Mouse (Mus musculus) CD4-positive naive resting alpha-beta T cell, adult 76 days (primary cell): ENCODE data around the gene Krtap3-3. TPM values are rescaled to one million over a fixed set of nuclear protein-coding genes. Genes with fewer than 3 reads are reported as not detected.

ENCODE experiments used
- total RNA-seq: library from RNA; stranded (reverse); gene quantifications from one replicate; pipeline ENCODE4 v1.2.4, GENCODE M21; 2023

Gene Krtap3-3
- total RNA-seq, result not detected

DNA sequence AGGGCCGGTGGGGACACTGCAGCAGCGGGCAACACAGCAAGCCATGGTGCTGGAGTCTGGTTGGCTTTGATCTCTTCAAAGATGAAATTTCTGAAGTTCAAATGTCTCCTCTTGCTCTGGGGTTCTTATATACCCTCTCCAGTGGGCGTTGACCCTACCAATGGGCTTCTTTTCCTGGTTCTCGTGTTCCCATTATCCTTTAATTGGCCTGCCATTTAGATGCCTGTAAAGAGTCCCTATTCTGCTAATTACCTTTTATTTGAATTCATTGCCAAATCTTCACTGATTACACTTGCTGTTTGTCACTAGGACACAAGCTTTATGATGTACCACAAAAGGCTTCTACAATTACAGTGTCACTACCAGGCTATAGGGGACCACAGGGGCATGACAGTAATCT, at the start of gene Krtap3-3:
Gene Krtap3-3 (minus strand): TSS at position 101 of the 400 bp plus-strand sequence.

DNA sequence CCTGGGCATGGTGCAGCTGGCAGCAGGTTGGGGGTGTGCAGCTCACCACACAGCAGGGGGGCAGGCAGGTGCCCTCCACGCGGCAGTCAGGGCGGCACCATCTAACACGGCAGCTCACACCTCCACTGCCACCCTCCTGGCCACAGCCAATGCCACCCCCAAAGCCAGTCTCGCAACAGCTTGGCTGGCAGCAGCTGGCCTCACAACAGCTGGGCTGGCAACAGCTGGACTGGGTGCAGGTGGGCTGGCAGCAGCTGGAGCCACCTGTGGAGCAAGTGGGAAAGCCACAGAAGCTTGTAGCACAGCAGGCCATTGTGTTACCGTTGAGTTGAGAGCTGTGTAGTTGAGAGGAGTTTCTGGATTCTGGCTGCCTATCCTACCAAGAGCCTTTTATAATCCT, 47.1 kb upstream of the Krtap3-3 start, which contains the start of gene Krtap9-3:
Gene Krtap9-3 (minus strand): TSS at position 364 of the 400 bp plus-strand sequence.

DNA sequence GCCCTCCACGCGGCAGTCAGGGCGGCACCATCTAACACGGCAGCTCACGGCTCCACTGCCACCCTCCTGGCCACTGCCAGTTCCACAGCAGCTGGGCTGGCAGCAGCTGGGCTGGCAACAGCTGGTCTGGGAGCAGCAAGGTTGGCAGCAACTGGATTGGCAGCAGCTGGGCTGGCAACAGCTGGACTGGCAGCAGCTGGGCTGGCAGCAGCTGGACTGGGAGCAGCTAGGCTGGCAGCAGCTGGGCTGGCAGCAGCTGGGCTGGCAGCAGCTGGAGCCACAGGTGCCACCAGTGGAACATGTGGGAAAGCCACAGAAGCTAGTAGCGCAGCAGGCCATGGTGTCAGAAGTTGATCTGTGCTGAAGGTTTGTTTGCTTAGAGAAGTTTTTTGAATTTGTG, 40.3 kb upstream of the Krtap3-3 start, which contains the start of gene Krtap1-3:
Gene Krtap1-3 (minus strand): TSS at position 359 of the 400 bp plus-strand sequence.

DNA sequence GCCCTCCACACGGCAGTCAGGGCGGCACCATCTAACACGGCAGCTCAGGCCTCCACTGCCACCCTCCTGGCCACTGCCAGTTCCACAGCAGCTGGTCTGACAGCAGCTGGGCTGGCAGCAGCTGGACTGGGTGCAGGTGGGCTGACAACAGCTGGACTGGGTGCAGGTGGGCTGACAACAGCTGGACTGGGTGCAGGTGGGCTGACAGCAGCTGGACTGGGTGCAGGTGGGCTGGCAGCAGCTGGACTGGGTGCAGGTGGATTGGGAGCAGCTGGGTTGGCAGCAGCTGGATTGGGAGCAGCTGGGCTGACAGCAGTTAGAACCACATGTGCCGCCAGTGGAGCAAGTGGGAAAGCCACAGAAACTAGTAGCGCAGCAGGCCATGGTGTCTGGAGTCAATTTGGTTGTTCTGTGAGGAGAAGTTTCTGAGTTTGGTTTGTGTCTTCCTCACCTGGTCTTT, 32.6 kb upstream of the Krtap3-3 start, which contains the start of gene Krtap1-4:
Gene Krtap1-4 (minus strand): TSS at position 410 of the 460 bp plus-strand sequence.

DNA sequence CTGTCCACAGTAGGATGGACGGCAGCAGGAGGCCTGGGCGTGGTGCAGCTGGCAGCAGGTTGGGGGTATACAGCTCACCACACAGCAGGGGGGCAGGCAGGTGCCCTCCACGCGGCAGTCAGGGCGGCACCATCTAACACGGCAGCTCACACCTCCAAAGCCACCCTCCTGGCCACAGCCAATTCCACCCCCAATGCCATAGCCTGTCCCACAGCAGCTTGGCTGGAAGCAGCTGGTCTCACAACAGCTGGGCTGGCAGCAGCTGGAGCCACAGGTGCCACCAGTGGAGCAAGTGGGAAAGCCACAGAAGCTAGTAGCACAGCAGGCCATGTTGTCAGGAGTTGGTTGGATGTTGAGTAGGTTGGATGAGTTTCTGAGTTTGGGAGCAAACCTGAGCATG, 30.0 kb upstream of the Krtap3-3 start, which contains the start of gene Krtap1-5:
Gene Krtap1-5 (minus strand): TSS at position 381 of the 400 bp plus-strand sequence.

DNA sequence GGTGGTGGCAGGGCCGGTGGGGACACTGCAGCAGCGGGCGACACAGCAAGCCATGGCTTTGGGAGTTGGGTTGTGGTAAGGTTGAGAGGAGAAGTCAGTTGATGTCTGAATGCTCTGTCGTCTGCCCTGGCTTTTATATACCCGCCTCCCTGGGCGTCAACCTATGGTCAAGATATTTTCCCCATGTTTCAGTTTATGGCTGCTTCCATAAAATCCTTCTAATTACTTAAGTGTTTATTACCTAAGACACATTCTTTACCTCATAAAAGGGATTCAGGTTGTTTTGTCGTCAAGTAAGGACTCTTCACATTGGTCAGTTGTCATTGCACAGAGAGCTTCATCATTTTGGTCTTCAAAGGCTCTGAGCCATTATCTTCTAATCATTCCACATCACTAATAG, 15.9 kb upstream of the Krtap3-3 start, which contains the start of gene Krtap3-1:
Gene Krtap3-1 (minus strand): TSS at position 101 of the 400 bp plus-strand sequence.

DNA sequence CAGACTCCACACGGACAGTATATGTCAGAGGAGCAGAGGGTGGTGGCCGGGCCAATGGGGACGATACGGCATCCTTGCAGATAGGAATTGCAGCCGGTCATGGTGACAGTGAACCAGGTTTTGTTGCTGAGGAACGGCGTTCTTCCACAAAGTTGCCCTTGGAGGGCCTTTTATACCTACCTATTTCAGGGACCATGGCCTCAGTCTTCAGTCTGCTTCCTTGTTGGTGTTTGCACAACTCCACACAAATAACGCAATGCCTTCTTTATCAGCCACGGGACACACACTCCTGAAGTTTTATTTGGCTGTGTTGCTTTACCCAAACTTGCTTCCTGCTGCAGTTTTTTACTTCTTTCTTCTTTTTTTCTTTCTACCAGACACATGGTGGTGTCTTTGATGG, 8.7 kb upstream of the Krtap3-3 start, which contains the start of gene Gm11939:
Gene Gm11939 (minus strand): TSS at position 101 of the 400 bp plus-strand sequence.

DNA sequence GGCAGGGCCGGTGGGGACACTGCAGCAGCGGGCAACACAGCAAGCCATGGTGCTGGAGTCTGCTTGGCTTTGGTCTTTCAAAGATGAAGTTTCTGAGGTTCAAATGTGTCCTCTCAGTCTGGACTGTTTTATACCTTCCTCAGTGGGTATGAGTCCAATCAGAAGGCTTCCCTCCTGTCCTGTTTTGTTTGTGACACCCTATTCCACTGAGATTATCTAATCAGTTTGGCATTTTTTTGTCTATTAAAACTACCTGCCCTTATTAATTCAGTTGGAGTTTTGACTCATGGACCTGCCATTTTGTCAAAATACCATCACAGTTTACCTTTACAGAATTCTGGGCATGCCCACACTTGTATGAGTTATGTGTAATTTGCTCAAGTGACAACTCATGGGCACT, 6.1 kb upstream of the Krtap3-3 start, which contains the start of gene Krtap3-2:
Gene Krtap3-2 (minus strand): TSS at position 101 of the 400 bp plus-strand sequence.

DNA sequence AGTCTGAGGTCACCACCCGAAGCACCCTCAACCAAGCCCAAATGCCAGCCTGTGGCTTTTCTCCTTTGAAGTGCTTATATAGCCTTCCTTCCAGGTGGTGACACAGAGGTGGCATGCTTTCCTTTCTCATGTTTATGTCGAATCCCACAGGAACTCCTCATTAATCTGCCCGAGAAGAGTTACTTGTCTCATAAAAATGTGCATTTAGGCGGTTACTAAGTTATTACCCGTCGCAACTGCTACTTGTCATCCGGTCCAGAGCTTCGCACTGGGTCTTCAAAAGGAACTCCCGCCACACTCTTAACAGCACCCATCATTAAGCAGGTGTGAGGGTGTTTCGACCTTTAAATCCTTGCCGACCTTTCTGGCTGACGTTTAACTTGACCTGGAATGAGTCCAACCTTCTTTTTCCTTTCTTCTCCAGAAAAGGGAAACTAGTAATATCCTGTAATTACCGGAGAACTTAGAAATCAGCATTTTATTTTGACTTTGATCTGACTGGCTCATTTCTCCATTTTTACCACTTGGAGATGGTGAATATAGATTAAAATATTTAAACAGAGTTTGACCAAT, 29.3 kb downstream of the Krtap3-3 start, which contains the start of gene Krt39:
Gene Krt39 (minus strand): TSS at position 51 of the 573 bp plus-strand sequence.

Other genes starting within 250 kb of the Krtap3-3 start
- gene Krt25, start 227.9 kb downstream of the Krtap3-3 start, total RNA-seq, result not detected
- gene Krt26, start 212.9 kb downstream of the Krtap3-3 start, total RNA-seq, result not detected
- not detected for gene Krt27, start 199.8 kb downstream of the Krtap3-3 start, total RNA-seq
- gene Krt28, start 176.0 kb downstream of the Krtap3-3 start, total RNA-seq, result not detected
- gene Krt10, start 161.5 kb downstream of the Krtap3-3 start, total RNA-seq, result 4.6 TPM
- not detected for gene Krt12, start 128.6 kb downstream of the Krtap3-3 start, total RNA-seq
- gene Krt20, start 112.7 kb downstream of the Krtap3-3 start, total RNA-seq, result not detected
- not detected for gene Krt23, start 57.7 kb downstream of the Krtap3-3 start, total RNA-seq
- not detected for gene Krt39, start 29.5 kb downstream of the Krtap3-3 start, total RNA-seq
- not detected for gene Krt40, start 7.7 kb downstream of the Krtap3-3 start, total RNA-seq
- not detected for gene Krtap3-2, start 6.0 kb upstream of the Krtap3-3 start, total RNA-seq
- gene Gm11939, start 8.6 kb upstream of the Krtap3-3 start, total RNA-seq, result not detected
- gene Krtap3-1, start 15.8 kb upstream of the Krtap3-3 start, total RNA-seq, result not detected
- gene Krtap1-5, start 30.2 kb upstream of the Krtap3-3 start, total RNA-seq, result not detected
- not detected for gene Krtap1-4, start 32.8 kb upstream of the Krtap3-3 start, total RNA-seq
- gene Krtap1-3, start 40.5 kb upstream of the Krtap3-3 start, total RNA-seq, result not detected
- gene Krtap9-3, start 47.2 kb upstream of the Krtap3-3 start, total RNA-seq, result not detected
- not detected for gene Gm11938, start 52.4 kb upstream of the Krtap3-3 start, total RNA-seq
- not detected for gene Gm11937, start 59.3 kb upstream of the Krtap3-3 start, total RNA-seq
- gene Krtap2-4, start 64.0 kb upstream of the Krtap3-3 start, total RNA-seq, result not detected
- gene Gm11562, start 69.6 kb upstream of the Krtap3-3 start, total RNA-seq, result not detected
- not detected for gene Krtap4-1, start 77.4 kb upstream of the Krtap3-3 start, total RNA-seq
- not detected for gene Krtap4-2, start 84.2 kb upstream of the Krtap3-3 start, total RNA-seq
- not detected for gene Krtap4-7, start 93.2 kb upstream of the Krtap3-3 start, total RNA-seq
- not detected for gene Gm11555, start 99.4 kb upstream of the Krtap3-3 start, total RNA-seq
- not detected for gene Gm11563, start 108.1 kb upstream of the Krtap3-3 start, total RNA-seq
- gene Krtap4-6, start 115.1 kb upstream of the Krtap3-3 start, total RNA-seq, result not detected
- gene Gm14190, start 139.9 kb upstream of the Krtap3-3 start, total RNA-seq, result not detected
- not detected for gene Gm14180, start 183.4 kb upstream of the Krtap3-3 start, total RNA-seq
- gene Gm11595, start 222.0 kb upstream of the Krtap3-3 start, total RNA-seq, result not detected
- not detected for gene Krtap4-8, start 229.8 kb upstream of the Krtap3-3 start, total RNA-seq
- not detected for gene Krtap4-9, start 234.3 kb upstream of the Krtap3-3 start, total RNA-seq
- gene Gm11596, start 242.6 kb upstream of the Krtap3-3 start, total RNA-seq, result not detected
- not detected for gene Gm11569, start 248.1 kb upstream of the Krtap3-3 start, total RNA-seq